Mouse (Mus musculus): ENCODE results near the gene Tmem115.

- TF ChIP-seq POLR2A (IDR thresholded peaks at IDR 0.05; ENCODE audit: insufficient read depth, low read length) (no peak), CTCF (IDR thresholded peaks at IDR 0.05; ENCODE audit: low read depth, low read length) (no peak), EP300 (IDR thresholded peaks at IDR 0.05; ENCODE audit: insufficient read depth, low read depth, low read length) (no peak)
Observed at GRCm38 (mm10) chr9:107547026-107547425, 13.3 kb downstream of the Tmem115 start, which contains the start of gene Zmynd10.
